ENCODE assay signal across 19 mouse cellular contexts in genomic region chr2:91131251-91131650, GRCm38 (mm10). TPM values are rescaled to one million over a fixed set of nuclear protein-coding genes. Genes with fewer than 3 reads are reported as not detected.
"Had no signal": no experiment of that assay in that cellular context is flagged by ENCODE, and none has a peak within 500 bp of the region (broad histone marks: within the 10 kb centered on the region; RNA-seq: fewer than 3 reads in every experiment).

No protein-coding gene starts in this region.

- H3K4me3 ChIP-seq: midbrain, embryonic 10.5 days; midbrain, embryonic 12.5 days; myocyte; neural tube, embryonic 13.5 days; neural tube, embryonic 15.5 days had no signal

- DNase-seq: lung, adult 18-20 months; lung, postnatal 10 days; lung, postnatal 4 days; midbrain, embryonic 14.5 days; retina, postnatal 1 day; right cerebral cortex, adult 18-20 months; right cerebral cortex, postnatal 25 days; right cerebral cortex, postnatal 4 days; spleen, adult 18-20 months; thymus, adult 18-20 months; thymus, postnatal 14 days; thymus, postnatal 36 days had no signal

- H3K27me3 ChIP-seq: midbrain, embryonic 12.5 days; neural tube, embryonic 13.5 days; neural tube, embryonic 15.5 days had no signal

- H3K27ac ChIP-seq: midbrain, embryonic 10.5 days; midbrain, embryonic 12.5 days; neural tube, embryonic 13.5 days; neural tube, embryonic 15.5 days had no signal

- H3K4me1 ChIP-seq: midbrain, embryonic 10.5 days; midbrain, embryonic 12.5 days; neural tube, embryonic 13.5 days; neural tube, embryonic 15.5 days had no signal

- H3K9me3 ChIP-seq: midbrain, embryonic 10.5 days; midbrain, embryonic 12.5 days; neural tube, embryonic 13.5 days; neural tube, embryonic 15.5 days had no signal

- ATAC-seq: midbrain, embryonic 16.5 days had no signal

- H3K36me3 ChIP-seq: midbrain, embryonic 10.5 days; midbrain, embryonic 12.5 days; neural tube, embryonic 13.5 days had no signal

- H3K4me2 ChIP-seq: lung, embryonic 14.5 days; midbrain, embryonic 12.5 days; neural tube, embryonic 13.5 days; neural tube, embryonic 15.5 days had no signal

- H3K9ac ChIP-seq: lung, embryonic 14.5 days; midbrain, embryonic 12.5 days; neural tube, embryonic 13.5 days; neural tube, embryonic 15.5 days had no signal

RNA-seq across cellular contexts. Expression of gene Mybpc3, which starts 13.3 kb away (rescaled TPM):
- polyA plus RNA-seq: midbrain, embryonic 14.5 days; neural tube, embryonic 15.5 days had no signal
